Mouse (Mus musculus): ENCODE data around the gene Gm28710. TPM values are rescaled to one million over a fixed set of nuclear protein-coding genes. Genes with fewer than 3 reads are reported as not detected.

Gene Gm28710
- polyA plus RNA-seq (2021), result not detected

GRCm38 (mm10) chr5:16791243-16791860 lies at the start of gene Gm28710:
Gene Gm28710, plus strand, starts transcription at chr5:16791810.
- H3K27me3 ChIP-seq, result peaks cover 3% of the 10 kb centered on the region
- no peak for TF ChIP-seq CTCF (IDR thresholded peaks at IDR 0.05)
- CTCF ChIA-PET, result no interaction called here
- no peak for ATAC-seq
- no peak for DNase-seq (ENCODE audit: low read depth, low spot score)
- in situ Hi-C loops (cut with MboI; ENCODE audit: low pct_unique_long_range_greater_than_20kb), result no loop called here
- POLR2A ChIA-PET, result no interaction called here

GRCm38 (mm10) chr5:16777176-16777575 lies 14.4 kb upstream of the Gm28710 start:
- no peak for TF ChIP-seq CTCF (IDR thresholded peaks at IDR 0.05)
- CTCF ChIA-PET, result no interaction called here
- H3K27me3 ChIP-seq, result no peaks in the 10 kb centered on the region
- ATAC-seq, result no peak
- DNase-seq (ENCODE audit: low read depth, low spot score), result no peak
- POLR2A ChIA-PET, result no interaction called here
- in situ Hi-C loops (cut with MboI; ENCODE audit: low pct_unique_long_range_greater_than_20kb), result no loop called here

GRCm38 (mm10) chr5:16778610-16779172 lies 12.9 kb upstream of the Gm28710 start:
- DNase-seq (ENCODE audit: low read depth, low spot score), result no peak
- CTCF ChIA-PET, result no interaction called here
- H3K27me3 ChIP-seq, result peaks cover 3% of the 10 kb centered on the region
- no peak for ATAC-seq
- TF ChIP-seq CTCF (IDR thresholded peaks at IDR 0.05), result no peak
- POLR2A ChIA-PET, result no interaction called here
- in situ Hi-C loops (cut with MboI; ENCODE audit: low pct_unique_long_range_greater_than_20kb), result no loop called here

- DNase-seq (ENCODE audit: low read depth, low spot score), result no peak
These were observed 6.0 kb upstream of the Gm28710 start for GRCm38 (mm10) chr5:16785627-16786026.

GRCm38 (mm10) chr5:16794972-16795371 lies 3.4 kb downstream of the Gm28710 start:
- POLR2A ChIA-PET, result no interaction called here
- TF ChIP-seq CTCF (IDR thresholded peaks at IDR 0.05), result no peak
- in situ Hi-C loops (cut with MboI; ENCODE audit: low pct_unique_long_range_greater_than_20kb), result no loop called here
- ATAC-seq (no peak), DNase-seq (ENCODE audit: low read depth, low spot score) (no peak)
- CTCF ChIA-PET, result no interaction called here
- H3K27me3 ChIP-seq, result peaks cover 3% of the 10 kb centered on the region

More at GRCm38 (mm10) chr5:16785627-16786026, 6.0 kb upstream of the Gm28710 start:
- ChIA-PET POLR2A (no interaction called here), CTCF (no interaction called here)
- H3K27me3 ChIP-seq, result peaks cover 3% of the 10 kb centered on the region
- no peak for TF ChIP-seq CTCF (IDR thresholded peaks at IDR 0.05)
- ATAC-seq, result no peak
- in situ Hi-C loops (cut with MboI; ENCODE audit: low pct_unique_long_range_greater_than_20kb), result no loop called here

GRCm38 (mm10) chr5:16802726-16803125 lies 11.1 kb downstream of the Gm28710 start:
- in situ Hi-C loops (cut with MboI; ENCODE audit: low pct_unique_long_range_greater_than_20kb), result no loop called here
- H3K27me3 ChIP-seq, result peaks cover 41% of the 10 kb centered on the region
- no peak for DNase-seq (ENCODE audit: low read depth, low spot score)
- no peak for ATAC-seq
- CTCF ChIA-PET, result no interaction called here
- POLR2A ChIA-PET, result no interaction called here
- no peak for TF ChIP-seq CTCF (IDR thresholded peaks at IDR 0.05)

DNA sequence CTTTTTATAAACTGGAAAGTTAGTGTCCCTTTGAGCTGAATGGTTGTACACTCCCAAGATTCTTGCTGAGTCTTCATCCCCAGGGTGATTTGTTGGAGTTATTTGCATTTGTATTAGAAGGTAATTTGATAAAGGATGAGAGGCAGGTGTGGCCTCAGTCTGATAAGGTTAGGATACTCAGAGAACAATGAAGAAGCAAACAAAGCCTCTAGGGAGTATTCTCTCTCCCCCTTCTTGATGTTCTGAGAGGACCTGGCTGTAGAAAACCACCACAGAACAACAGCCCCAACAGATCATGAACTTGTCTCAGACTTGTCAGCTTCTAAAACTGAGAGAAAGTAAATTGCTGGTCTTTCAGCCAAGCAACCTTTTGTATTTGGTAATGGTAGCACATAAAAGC lies 47.4 kb downstream of the Gm28710 start:
- peaks cover 50% of the 10 kb centered on the region for H3K27me3 ChIP-seq
- ChIA-PET CTCF (no interaction called here), POLR2A (no interaction called here)
- no peak for ATAC-seq
- in situ Hi-C loops (cut with MboI; ENCODE audit: low pct_unique_long_range_greater_than_20kb), result no loop called here
- no peak for DNase-seq (ENCODE audit: low read depth, low spot score)
- no peak for TF ChIP-seq CTCF (IDR thresholded peaks at IDR 0.05)

GRCm38 (mm10) chr5:16869309-16869915 lies 77.8 kb downstream of the Gm28710 start:
- CTCF ChIA-PET, result interaction anchor here (1.4 to 1.5 kb wide), 2 partner anchors 560 to 565 kb away, joined by 4 to 5 read pairs; no protein-coding TSS in a partner anchor

GRCm38 (mm10) chr5:16894161-16894560 lies 102.6 kb downstream of the Gm28710 start:
- ATAC-seq, result no peak

More at GRCm38 (mm10) chr5:16869309-16869915, 77.8 kb downstream of the Gm28710 start:
- POLR2A ChIA-PET, result no interaction called here
- peak; percentile 47 for TF ChIP-seq CTCF (IDR thresholded peaks at IDR 0.05)
- no peak for DNase-seq (ENCODE audit: low read depth, low spot score)
- peaks cover 30% of the 10 kb centered on the region for H3K27me3 ChIP-seq
- in situ Hi-C loops (cut with MboI; ENCODE audit: low pct_unique_long_range_greater_than_20kb), result loop anchor here (10.0 kb wide), 1 partner anchor 565 kb away; no protein-coding TSS in a partner anchor
- ATAC-seq, result peak; percentile 78

GRCm38 (mm10) chr5:16919791-16920190 lies 128.2 kb downstream of the Gm28710 start:
- ChIA-PET POLR2A (no interaction called here), CTCF (no interaction called here)
- DNase-seq (ENCODE audit: low read depth, low spot score) (no peak), ATAC-seq (no peak)
- no peak for TF ChIP-seq CTCF (IDR thresholded peaks at IDR 0.05)
- peaks cover 19% of the 10 kb centered on the region for H3K27me3 ChIP-seq
- in situ Hi-C loops (cut with MboI; ENCODE audit: low pct_unique_long_range_greater_than_20kb), result no loop called here

More at GRCm38 (mm10) chr5:16894161-16894560, 102.6 kb downstream of the Gm28710 start:
- in situ Hi-C loops (cut with MboI; ENCODE audit: low pct_unique_long_range_greater_than_20kb), result loop anchor here (25.0 kb wide), 1 partner anchor 1057 kb away; no protein-coding TSS in a partner anchor
- peaks cover 12% of the 10 kb centered on the region for H3K27me3 ChIP-seq
- peak; percentile 14 for TF ChIP-seq CTCF (IDR thresholded peaks at IDR 0.05)
- CTCF ChIA-PET, result interaction anchor here (0.8 to 1.4 kb wide), 4 partner anchors 20 to 871 kb away, joined by 3 to 4 read pairs (median 3); no protein-coding TSS in a partner anchor
- POLR2A ChIA-PET, result no interaction called here
- no peak for DNase-seq (ENCODE audit: low read depth, low spot score)

DNA sequence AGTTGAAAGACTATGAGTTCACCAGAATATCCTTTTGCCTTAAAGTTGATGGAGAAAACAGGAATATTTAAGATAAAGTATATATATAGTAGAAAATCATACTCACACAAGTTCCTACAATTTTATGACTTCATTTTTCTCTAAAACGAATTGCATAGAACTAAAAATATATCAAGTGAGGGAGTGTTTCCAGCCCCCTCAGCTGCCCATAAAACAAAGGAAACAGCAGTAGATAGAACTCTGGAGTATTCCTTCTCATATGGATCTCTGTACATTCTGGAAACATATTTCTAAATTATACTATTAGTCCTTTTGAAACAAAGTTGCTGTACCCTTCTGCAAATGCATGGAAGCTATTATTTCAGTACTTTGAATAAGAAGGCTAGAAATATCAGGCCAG lies 130.9 kb downstream of the Gm28710 start:
- ATAC-seq (no peak), DNase-seq (ENCODE audit: low read depth, low spot score) (no peak)
- in situ Hi-C loops (cut with MboI; ENCODE audit: low pct_unique_long_range_greater_than_20kb), result no loop called here
- TF ChIP-seq CTCF (IDR thresholded peaks at IDR 0.05), result no peak
- POLR2A ChIA-PET, result no interaction called here
- CTCF ChIA-PET, result interaction anchor here (1.4 kb wide), 1 partner anchor 10 kb away, joined by 5 read pairs; no protein-coding TSS in a partner anchor
- H3K27me3 ChIP-seq, result peaks cover 31% of the 10 kb centered on the region

Other genes with a start within 250 kb of the Gm28710 start
- not detected for gene Hgf, start 238.3 kb upstream of the Gm28710 start, polyA plus RNA-seq (2021)

Data from Patski (cell line).